Mouse (Mus musculus) embryo, embryonic 9.5 days (tissue): ENCODE results near the gene Parp9.
"Not testable (repeated sequence)": the region's sequence is repeated elsewhere in the genome, so short reads cannot be mapped to it uniquely, and the experiment has no call there.

Experiments
- DNase-seq: peaks from one replicate; pipeline ENCODE4 v3.0.0-alpha.2; 2017; ENCODE audit errors: extremely low spot score

Gene Parp9

DNA sequence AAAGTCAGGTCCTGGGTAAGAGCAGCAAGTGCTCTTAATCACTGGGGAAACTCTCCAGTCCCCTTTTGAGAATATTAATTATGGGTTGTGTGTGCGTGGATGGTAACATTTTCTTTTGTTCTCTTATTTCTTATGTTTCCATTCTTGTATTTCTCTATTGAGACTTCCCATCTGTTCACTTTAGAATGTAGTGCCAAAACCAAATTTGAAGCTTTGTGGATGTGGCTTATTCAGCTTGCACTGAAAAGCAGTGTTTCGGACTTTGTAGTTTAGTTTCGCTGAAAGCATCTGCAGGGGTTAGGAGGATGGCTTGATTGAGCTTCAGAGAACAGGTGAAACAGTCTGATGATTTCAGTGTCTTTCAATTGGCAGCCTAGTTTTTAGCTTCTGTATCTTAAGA, 55.0 kb downstream of the Parp9 start:
- DNase-seq: no peak

DNA sequence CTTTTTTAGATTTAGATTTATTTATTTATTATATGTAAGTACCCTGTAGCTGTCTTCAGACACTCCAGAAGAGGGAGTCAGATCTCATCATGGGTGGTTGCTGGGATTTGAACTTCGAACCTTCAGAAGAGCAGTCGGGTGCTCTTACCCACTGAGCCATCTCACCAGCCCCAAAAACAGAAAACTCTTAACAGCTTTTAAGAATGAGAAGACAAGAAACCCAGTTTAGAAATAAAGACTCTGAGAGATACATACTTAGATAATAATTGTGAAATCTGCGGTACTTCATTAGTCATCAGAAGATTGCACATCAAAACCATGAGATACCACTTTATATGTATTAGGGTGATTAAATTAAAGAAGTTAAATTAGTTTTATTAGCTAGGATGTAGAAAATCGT, 60.6 kb downstream of the Parp9 start:
- not testable (repeated sequence) for DNase-seq

DNA sequence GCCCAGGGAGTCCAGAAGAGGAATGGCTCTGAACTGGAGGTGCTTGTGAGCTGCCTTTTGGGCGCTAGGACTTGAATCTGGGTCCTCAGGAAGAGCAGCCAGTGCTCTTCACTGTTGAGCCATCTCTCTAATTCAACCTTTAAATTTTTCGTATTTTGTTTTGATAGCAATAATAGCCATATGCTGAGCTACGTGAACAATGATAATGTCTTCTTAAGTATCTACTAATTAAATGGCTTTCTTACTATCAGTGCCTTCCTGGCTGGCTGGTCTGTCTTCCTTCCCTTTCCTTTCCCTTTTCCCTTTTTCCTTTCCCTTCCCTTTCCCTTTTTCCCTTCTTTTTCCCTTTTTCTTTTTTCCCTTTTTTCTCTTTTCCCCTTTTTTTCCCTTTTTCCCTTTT, 70.1 kb downstream of the Parp9 start:
- DNase-seq: no peak

DNA sequence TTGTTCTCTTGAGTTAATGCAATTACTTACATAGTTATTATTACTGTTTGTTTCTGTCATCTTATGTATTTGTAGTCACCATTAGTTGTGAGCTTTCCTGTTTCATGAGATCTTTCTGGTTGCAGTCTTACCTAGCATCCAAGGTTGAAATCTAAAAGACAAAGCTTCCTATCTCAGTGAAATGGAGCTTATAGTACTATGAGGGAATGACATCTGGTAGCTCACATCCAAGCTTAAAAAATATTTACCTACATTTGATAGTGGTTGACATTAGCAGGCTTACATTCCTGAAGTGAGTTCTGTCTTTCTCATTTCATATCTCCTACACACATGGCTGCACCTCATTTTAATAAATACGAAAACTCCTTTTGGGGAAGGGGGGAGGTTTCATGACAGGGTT, 78.1 kb downstream of the Parp9 start:
- DNase-seq: no peak
